Mouse (Mus musculus): Measurements from ENCODE around the gene Cox7a2. TPM values are rescaled to one million over a fixed set of nuclear protein-coding genes. Genes with fewer than 3 reads are reported as not detected.

Cox7a2 gene
- polyA plus RNA-seq, 1 experiment from 2014 or later: 506 TPM

DNA sequence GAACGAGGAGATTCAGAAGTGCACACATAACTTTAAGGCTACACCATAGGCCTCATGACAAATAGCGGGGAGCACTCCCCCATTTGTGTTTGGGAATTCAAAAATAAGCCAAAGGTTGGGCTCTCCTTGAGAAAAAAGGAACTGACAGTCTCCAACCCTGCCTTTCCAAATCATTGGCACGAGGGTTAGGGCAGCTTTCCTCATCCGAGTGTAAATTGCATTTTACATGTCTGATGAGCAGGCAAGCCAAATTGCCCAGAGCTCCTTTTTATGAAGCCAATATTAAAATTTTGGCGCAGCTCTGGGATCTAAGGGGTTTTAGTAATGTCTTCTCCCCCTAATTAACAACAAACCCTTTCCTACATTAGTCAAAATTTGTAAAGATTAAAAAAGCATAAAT is 43.2 kb downstream of the Cox7a2 start:
- ChIA-PET POLR2A (no interaction called here), CTCF (interaction anchor here (0.6 to 1.3 kb wide), 4 partner anchors 13 to 1022 kb away, joined by 3 to 4 read pairs (median 4); no protein-coding TSS in a partner anchor)
- ATAC-seq (no peak), DNase-seq (ENCODE audit: low read depth, low spot score) (no peak)
- H3K27me3 ChIP-seq: no peaks in the 10 kb centered on the region
- in situ Hi-C loops (cut with MboI; ENCODE audit: low pct_unique_long_range_greater_than_20kb): loop anchor here (5.0 kb wide), 3 partner anchors 504 to 1074 kb away; no protein-coding TSS in a partner anchor
- no peak for TF ChIP-seq CTCF (IDR thresholded peaks at IDR 0.05)

DNA sequence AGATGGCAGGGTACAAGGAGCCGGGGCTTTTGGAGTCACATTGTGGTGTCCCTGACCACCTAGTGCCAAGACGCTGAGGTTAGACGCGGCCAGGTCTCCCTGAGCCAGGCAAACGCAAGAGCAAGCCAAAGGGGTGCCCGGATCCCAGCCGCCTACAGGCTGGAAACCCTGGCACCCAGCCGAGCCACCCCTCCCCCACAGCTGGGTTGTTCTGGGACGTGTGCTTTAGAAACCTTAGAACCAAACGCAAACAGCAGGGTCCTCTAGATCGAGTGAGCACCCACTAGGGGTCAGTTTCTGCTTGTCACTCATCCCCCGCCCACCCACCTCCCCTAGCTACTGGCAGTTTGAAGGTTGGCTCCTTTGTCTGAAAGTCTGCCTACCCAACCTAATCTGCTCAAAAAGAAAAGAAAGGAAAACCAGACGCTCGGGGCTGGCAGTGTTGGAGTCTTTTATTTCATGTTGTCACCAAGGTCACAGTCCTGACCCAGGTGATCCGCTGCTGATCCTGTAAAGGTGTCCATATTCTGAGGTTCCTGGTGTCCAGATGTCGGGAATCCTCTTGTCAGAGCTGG is 45.1 kb downstream of the Cox7a2 start:
- no peaks in the 10 kb centered on the region for H3K27me3 ChIP-seq
- in situ Hi-C loops (cut with MboI; ENCODE audit: low pct_unique_long_range_greater_than_20kb): loop anchor here (5.0 kb wide), 4 partner anchors 97 to 1072 kb away; no protein-coding TSS in a partner anchor
- TF ChIP-seq CTCF (IDR thresholded peaks at IDR 0.05): no peak
- DNase-seq (ENCODE audit: low read depth, low spot score) (no peak), ATAC-seq (no peak)
- POLR2A ChIA-PET: interaction anchor here (0.6 kb wide), 1 partner anchor 720 kb away, joined by 3 read pairs; no protein-coding TSS in a partner anchor
- CTCF ChIA-PET: interaction anchor here (0.8 to 1.1 kb wide), 3 partner anchors 71 to 940 kb away, joined by 3 read pairs; no protein-coding TSS in a partner anchor

Other genes starting within 250 kb of the Cox7a2 start
- gene Col12a1, start 41.0 kb downstream of the Cox7a2 start, polyA plus RNA-seq (2021): 99.1 TPM
- gene Tmem30a, start 33.6 kb upstream of the Cox7a2 start, polyA plus RNA-seq (2021): 120 TPM